Mouse (Mus musculus): ENCODE data around the gene Crb2. TPM values are rescaled to one million over a fixed set of nuclear protein-coding genes. Genes with fewer than 3 reads are reported as not detected.

Gene Crb2
- polyA plus RNA-seq, 1 experiment: 0.30 TPM

DNA sequence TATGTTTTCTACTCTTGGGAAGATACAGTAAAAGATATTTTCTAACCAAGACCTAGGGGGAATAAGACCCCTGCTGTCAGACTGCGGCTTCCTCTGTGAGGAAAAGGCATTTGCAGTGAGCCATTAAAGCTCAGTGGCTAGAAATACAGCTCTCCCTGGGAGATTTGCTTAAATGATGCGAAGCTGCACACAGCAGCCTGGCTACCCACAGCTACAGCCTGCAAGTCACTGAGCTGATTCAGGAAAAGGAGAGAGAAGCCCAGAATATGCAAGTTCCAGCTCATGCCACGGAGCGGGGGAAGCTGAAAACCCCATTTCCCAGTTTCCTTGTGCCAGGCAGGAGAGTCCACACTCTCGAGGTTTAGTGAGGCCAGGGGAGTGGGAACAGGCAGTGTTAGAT lies 46.1 kb downstream of the Crb2 start:
- no peak overlapping the region for H3K4me3 ChIP-seq (ENCODE audit: control insufficient read depth, low read depth, low read length)
- no peaks in the 10 kb centered on the region for H3K4me1 ChIP-seq (ENCODE audit: control insufficient read depth, insufficient read depth, low read length)
- TF ChIP-seq POLR2A (IDR thresholded peaks at IDR 0.05; ENCODE audit: control insufficient read depth, low read depth, low read length): no peak
- TF ChIP-seq CTCF (IDR thresholded peaks at IDR 0.05; ENCODE audit: control insufficient read depth, insufficient read depth, insufficient replicate concordance, low read depth, low read length): no peak
- H3K36me3 ChIP-seq (ENCODE audit: control insufficient read depth, insufficient read depth, low read length): no peaks in the 10 kb centered on the region
- no peaks in the 10 kb centered on the region for H3K27me3 ChIP-seq (ENCODE audit: control insufficient read depth, insufficient read depth, low read length)
- H3K27ac ChIP-seq (ENCODE audit: control insufficient read depth, insufficient read depth, low read depth, low read length): no peak overlapping the region

DNA sequence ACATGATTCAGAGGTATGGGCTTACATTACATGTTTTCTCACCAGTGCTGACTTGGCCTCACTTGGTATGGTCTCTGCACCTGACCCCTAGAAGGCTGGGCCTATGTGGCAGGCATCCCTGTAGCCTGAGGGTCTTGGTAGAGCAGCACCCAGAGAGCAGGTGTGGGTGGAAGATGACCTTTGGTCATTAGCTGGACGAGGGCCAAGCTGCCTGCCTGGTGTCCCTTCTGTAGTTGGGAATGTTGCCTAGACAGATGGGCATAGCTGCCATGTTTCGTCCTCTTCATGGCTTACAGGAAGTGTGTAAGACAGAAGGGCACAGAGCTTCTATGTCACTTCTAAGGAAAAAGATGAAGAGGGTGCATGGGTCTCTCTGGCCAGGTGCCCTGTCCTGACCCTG lies 47.8 kb downstream of the Crb2 start:
- H3K27ac ChIP-seq (ENCODE audit: control insufficient read depth, insufficient read depth, low read depth, low read length): no peak overlapping the region
- no peaks in the 10 kb centered on the region for H3K4me1 ChIP-seq (ENCODE audit: control insufficient read depth, insufficient read depth, low read length)
- no peak overlapping the region for H3K4me3 ChIP-seq (ENCODE audit: control insufficient read depth, low read depth, low read length)
- TF ChIP-seq CTCF (IDR thresholded peaks at IDR 0.05; ENCODE audit: control insufficient read depth, insufficient read depth, insufficient replicate concordance, low read depth, low read length): no peak
- TF ChIP-seq POLR2A (IDR thresholded peaks at IDR 0.05; ENCODE audit: control insufficient read depth, low read depth, low read length): no peak
- H3K36me3 ChIP-seq (ENCODE audit: control insufficient read depth, insufficient read depth, low read length): no peaks in the 10 kb centered on the region
- no peaks in the 10 kb centered on the region for H3K27me3 ChIP-seq (ENCODE audit: control insufficient read depth, insufficient read depth, low read length)

DNA sequence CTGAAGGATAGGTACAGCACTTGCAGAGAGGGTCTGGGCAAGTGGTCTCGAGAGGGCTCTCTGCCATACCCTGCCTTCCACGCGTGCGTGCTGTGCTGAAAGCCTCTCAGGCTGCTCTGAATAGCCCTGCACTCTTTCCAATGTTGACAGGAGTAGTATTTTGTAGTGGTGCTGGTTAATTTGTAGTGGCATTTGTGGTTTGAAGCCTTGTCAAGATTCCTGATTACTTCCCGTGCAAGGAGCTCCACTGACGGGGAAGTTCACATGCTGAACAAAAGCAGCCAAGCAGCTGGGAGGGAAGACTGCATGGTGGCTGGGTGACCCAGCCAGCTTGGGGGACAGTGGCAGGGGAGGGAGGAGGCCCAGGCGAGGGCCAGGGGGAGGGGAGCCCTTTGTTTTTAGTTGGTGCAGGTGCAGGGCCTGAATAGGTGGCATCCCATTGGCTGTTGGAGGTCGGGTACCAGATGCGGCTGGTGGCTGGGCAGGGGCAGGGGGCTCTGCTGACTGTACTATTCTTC lies 53.8 kb downstream of the Crb2 start:
- Histone ChIP-seq H3K4me3 (ENCODE audit: control insufficient read depth, low read depth, low read length) (no peak overlapping the region), H3K4me1 (ENCODE audit: control insufficient read depth, insufficient read depth, low read length) (no peaks in the 10 kb centered on the region), H3K27ac (ENCODE audit: control insufficient read depth, insufficient read depth, low read depth, low read length) (no peak overlapping the region), H3K27me3 (ENCODE audit: control insufficient read depth, insufficient read depth, low read length) (no peaks in the 10 kb centered on the region), H3K36me3 (ENCODE audit: control insufficient read depth, insufficient read depth, low read length) (no peaks in the 10 kb centered on the region)
- TF ChIP-seq CTCF (IDR thresholded peaks at IDR 0.05; ENCODE audit: control insufficient read depth, insufficient read depth, insufficient replicate concordance, low read depth, low read length) (no peak), POLR2A (IDR thresholded peaks at IDR 0.05; ENCODE audit: control insufficient read depth, low read depth, low read length) (no peak)

DNA sequence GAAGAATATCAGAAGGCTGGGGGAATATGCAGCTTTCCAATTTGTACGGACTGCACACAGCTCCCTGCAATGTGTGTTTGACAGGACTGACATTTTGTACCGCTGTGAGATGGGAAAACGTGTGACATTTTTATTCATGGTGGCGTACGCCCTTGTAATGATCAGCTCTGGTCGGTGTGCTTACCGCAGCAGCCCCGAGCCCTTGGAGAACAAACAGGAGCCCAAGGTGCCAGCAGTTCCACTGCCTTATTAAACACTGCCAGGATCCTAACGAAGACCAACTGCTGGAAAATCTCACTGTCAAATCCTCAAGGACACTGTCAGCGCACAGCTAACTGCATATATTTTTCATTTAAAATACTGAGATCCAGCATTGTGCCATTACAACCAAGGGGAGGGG lies 56.2 kb downstream of the Crb2 start:
- Histone ChIP-seq H3K27me3 (ENCODE audit: control insufficient read depth, insufficient read depth, low read length) (no peaks in the 10 kb centered on the region), H3K4me3 (ENCODE audit: control insufficient read depth, low read depth, low read length) (no peak overlapping the region), H3K27ac (ENCODE audit: control insufficient read depth, insufficient read depth, low read depth, low read length) (no peak overlapping the region), H3K36me3 (ENCODE audit: control insufficient read depth, insufficient read depth, low read length) (no peaks in the 10 kb centered on the region), H3K4me1 (ENCODE audit: control insufficient read depth, insufficient read depth, low read length) (no peaks in the 10 kb centered on the region)
- TF ChIP-seq CTCF (IDR thresholded peaks at IDR 0.05; ENCODE audit: control insufficient read depth, insufficient read depth, insufficient replicate concordance, low read depth, low read length): no peak
- no peak for TF ChIP-seq POLR2A (IDR thresholded peaks at IDR 0.05; ENCODE audit: control insufficient read depth, low read depth, low read length)

DNA sequence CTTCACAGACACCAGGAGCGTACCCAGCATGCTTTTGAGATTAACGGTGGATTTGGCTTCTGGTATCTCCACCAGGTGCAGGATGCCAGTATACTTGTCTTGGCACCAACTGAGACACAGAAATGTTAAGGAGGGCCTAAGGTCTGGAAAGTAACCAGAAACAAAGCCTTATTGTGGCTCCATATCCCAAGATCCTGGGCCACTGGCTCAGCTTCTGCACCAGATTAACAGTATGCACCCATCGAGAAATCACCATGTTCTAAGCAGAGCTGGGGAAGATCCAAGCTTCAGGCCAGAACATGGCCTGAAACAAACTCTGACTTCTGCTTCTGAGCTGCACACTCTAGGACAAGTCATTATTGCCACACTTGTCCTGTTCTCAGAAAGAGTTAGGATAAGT lies 60.9 kb downstream of the Crb2 start:
- no peaks in the 10 kb centered on the region for H3K4me1 ChIP-seq (ENCODE audit: control insufficient read depth, insufficient read depth, low read length)
- no peak overlapping the region for H3K27ac ChIP-seq (ENCODE audit: control insufficient read depth, insufficient read depth, low read depth, low read length)
- TF ChIP-seq CTCF (IDR thresholded peaks at IDR 0.05; ENCODE audit: control insufficient read depth, insufficient read depth, insufficient replicate concordance, low read depth, low read length) (no peak), POLR2A (IDR thresholded peaks at IDR 0.05; ENCODE audit: control insufficient read depth, low read depth, low read length) (no peak)
- no peaks in the 10 kb centered on the region for H3K27me3 ChIP-seq (ENCODE audit: control insufficient read depth, insufficient read depth, low read length)
- no peak overlapping the region for H3K4me3 ChIP-seq (ENCODE audit: control insufficient read depth, low read depth, low read length)
- no peaks in the 10 kb centered on the region for H3K36me3 ChIP-seq (ENCODE audit: control insufficient read depth, insufficient read depth, low read length)

DNA sequence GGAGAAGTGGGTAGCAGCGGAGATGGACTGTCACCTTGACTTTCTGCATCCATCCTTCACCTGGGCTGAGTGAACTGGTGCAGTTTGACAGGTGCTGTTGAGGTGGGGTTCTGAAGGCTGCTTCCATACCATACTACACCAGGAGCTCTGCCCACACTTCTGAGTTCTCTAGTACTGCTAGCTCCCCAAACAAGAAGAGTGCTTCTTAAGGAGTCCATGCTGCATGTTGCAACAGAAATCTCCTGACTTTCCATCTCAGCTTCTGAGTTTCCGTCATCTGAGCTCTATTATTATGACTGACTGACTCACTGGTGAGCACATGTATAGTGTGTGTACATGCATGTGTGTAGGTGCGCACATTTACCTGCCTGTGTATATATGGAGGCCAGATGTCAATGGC lies 61.5 kb downstream of the Crb2 start:
- Histone ChIP-seq H3K36me3 (ENCODE audit: control insufficient read depth, insufficient read depth, low read length) (no peaks in the 10 kb centered on the region), H3K4me1 (ENCODE audit: control insufficient read depth, insufficient read depth, low read length) (no peaks in the 10 kb centered on the region), H3K27me3 (ENCODE audit: control insufficient read depth, insufficient read depth, low read length) (no peaks in the 10 kb centered on the region), H3K27ac (ENCODE audit: control insufficient read depth, insufficient read depth, low read depth, low read length) (no peak overlapping the region), H3K4me3 (ENCODE audit: control insufficient read depth, low read depth, low read length) (no peak overlapping the region)
- TF ChIP-seq CTCF (IDR thresholded peaks at IDR 0.05; ENCODE audit: control insufficient read depth, insufficient read depth, insufficient replicate concordance, low read depth, low read length): no peak
- TF ChIP-seq POLR2A (IDR thresholded peaks at IDR 0.05; ENCODE audit: control insufficient read depth, low read depth, low read length): no peak

DNA sequence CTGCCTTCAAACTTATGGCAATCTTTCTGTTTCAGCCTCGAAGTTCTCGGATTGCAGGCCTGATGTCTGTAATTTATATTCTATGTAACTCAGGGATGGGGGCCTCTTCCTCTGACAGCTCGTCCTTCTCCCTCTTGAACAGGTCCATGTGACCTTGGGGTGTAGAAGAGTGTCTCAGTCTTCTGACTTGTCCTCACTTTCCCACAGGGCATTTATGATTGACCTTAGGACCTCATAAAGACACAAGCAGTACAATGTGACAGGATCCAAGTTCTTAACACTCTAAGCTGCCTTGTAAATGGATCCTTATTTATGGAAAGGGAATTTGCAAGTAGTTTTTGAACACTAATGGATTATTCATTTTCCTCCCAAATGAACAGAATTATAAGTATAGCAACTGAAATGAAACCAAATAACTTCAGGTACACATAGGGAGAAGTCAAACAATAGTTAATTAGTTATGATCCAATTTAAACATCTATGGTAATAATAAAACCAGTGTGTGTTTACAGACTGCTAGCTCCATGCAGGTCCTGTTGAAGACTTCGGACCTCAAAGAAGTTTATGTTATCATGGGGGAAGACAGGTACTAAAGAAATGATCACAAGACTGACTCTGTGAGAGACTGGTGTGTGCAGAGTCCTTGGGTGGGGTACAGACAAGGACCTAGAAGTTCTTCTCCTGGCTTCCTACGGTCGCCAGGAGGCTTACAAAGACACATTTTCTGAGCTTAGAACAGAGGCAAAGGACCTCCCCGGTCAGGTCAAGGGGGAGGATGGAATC lies 62.3 kb downstream of the Crb2 start:
- Histone ChIP-seq H3K27ac (ENCODE audit: control insufficient read depth, insufficient read depth, low read depth, low read length) (no peak overlapping the region), H3K4me3 (ENCODE audit: control insufficient read depth, low read depth, low read length) (no peak overlapping the region), H3K36me3 (ENCODE audit: control insufficient read depth, insufficient read depth, low read length) (no peaks in the 10 kb centered on the region), H3K4me1 (ENCODE audit: control insufficient read depth, insufficient read depth, low read length) (no peaks in the 10 kb centered on the region), H3K27me3 (ENCODE audit: control insufficient read depth, insufficient read depth, low read length) (no peaks in the 10 kb centered on the region)
- TF ChIP-seq CTCF (IDR thresholded peaks at IDR 0.05; ENCODE audit: control insufficient read depth, insufficient read depth, insufficient replicate concordance, low read depth, low read length): no peak
- no peak for TF ChIP-seq POLR2A (IDR thresholded peaks at IDR 0.05; ENCODE audit: control insufficient read depth, low read depth, low read length)

All from testis, adult 2 months (tissue).